Mouse (Mus musculus) heart, adult 2 months (tissue): Measurements from ENCODE around the gene Ctsw. TPM values are rescaled to one million over a fixed set of nuclear protein-coding genes. Genes with fewer than 3 reads are reported as not detected.

Experiments
- DNase-seq, 2 experiments: peaks; one replicate each; pipeline ENCODE4 v3.0.0; 2021
- H3K27ac ChIP-seq: fragments of 200-600 bp; 2 replicates; pipeline ENCODE4 v1.8.1; 2022
- H3K27me3 ChIP-seq: fragments of 200-500 bp; 2 replicates; pipeline ENCODE4 v1.6.1; 2012; ENCODE audit warnings: mild to moderate bottlenecking, low read length, inconsistent platforms, mixed read lengths; ENCODE audit not compliant: control insufficient read depth, insufficient read depth
- H3K36me3 ChIP-seq: fragments of 200-500 bp; 2 replicates; pipeline ENCODE4 v1.6.1; 2012; ENCODE audit warnings: low read length, inconsistent platforms; ENCODE audit not compliant: control insufficient read depth, insufficient read depth
- H3K4me1 ChIP-seq: fragments of 200-500 bp; 2 replicates; pipeline ENCODE4 v1.6.1; 2011; ENCODE audit warnings: low read length; ENCODE audit not compliant: control insufficient read depth, insufficient read depth
- H3K4me3 ChIP-seq: fragments of 200-600 bp; 2 replicates; pipeline ENCODE4 v1.8.1; 2022
- H3K79me2 ChIP-seq: fragments of 200-500 bp; replicated peaks from 2 replicates; pipeline ENCODE4 v1.6.1; 2012; ENCODE audit warnings: mild to moderate bottlenecking, inconsistent platforms, low read length, moderate library complexity, mixed read lengths; ENCODE audit not compliant: control insufficient read depth, insufficient read depth
- H3K9ac ChIP-seq: fragments of 200-500 bp; 2 replicates; pipeline ENCODE4 v1.6.1; 2012; ENCODE audit warnings: low read depth, mild to moderate bottlenecking, control low read depth, inconsistent platforms, low read length, mixed read lengths
- CTCF ChIP-seq: fragments of 200-600 bp; IDR thresholded peaks from 2 replicates; pipeline ENCODE4 v1.8.1; 2022; ENCODE audit warnings: antibody characterized with exemption, mild to moderate bottlenecking, moderate library complexity
- EP300 ChIP-seq: fragments of 200-500 bp; IDR thresholded peaks from 2 replicates; pipeline ENCODE4 v1.6.1; 2011; ENCODE audit warnings: low read depth, low read length, control low read depth; ENCODE audit not compliant: insufficient read depth
- POLR2A ChIP-seq: fragments of 200-500 bp; IDR thresholded peaks from 2 replicates; pipeline ENCODE4 v1.6.1; 2011; ENCODE audit warnings: mild to moderate bottlenecking, low read depth, low read length, control low read depth; ENCODE audit not compliant: insufficient read depth
- WGBS: fragments of 180-500 bp; shearing (Covaris S2); methylation state at CpG from one replicate; pipeline ENCODE4 v1.1.7; 2018; 5-methylcytosine and 5-hydroxymethylcytosine counted together
- intact Hi-C: fragments of 180-260 bp; cut with DNase I; formaldehyde crosslinking; loops from one replicate; pipeline ENCODE4 v1.15.1; 2025
- polyA plus RNA-seq: library from polyadenylated mRNA; depleted of rRNA; stranded (reverse); fragments of >200 nt; gene quantifications from 2 replicates; pipeline ENCODE4 v1.2.3, GENCODE M21; 2012
- total RNA-seq, 2 experiments: library from RNA; stranded (reverse); gene quantifications; 2 replicates each; pipeline ENCODE4 v1.2.3; 2021

Ctsw gene
- total and polyA plus RNA-seq, 3 experiments = 0.32 to 2.0 (median 0.42) TPM

DNA sequence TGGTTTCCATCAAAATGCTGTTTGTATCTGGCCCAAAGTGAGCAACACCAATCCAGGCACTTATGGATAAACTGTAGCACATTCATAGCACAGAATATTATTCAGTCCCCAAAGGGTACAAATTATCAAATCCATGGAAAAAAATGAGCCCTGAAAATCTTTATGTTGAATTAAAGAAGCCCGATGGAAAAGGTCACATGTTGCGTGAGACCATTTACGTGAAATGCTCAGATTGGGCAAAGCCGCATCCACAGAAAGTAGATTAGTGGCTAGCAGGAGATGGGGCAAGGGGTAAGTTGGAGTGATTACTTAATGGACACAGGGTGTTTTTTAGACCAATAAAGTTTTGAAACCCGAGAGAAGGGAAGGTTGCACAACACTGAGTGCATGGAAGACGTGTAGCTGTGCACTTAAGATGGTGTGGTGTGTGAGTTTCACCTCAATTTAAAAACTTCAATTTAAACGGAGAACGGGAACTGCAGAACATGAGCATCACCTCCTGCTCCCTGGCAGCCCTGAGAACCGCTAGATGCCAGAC, 23.9 kb downstream of the Ctsw start:
- TF ChIP-seq POLR2A = no peak
- no peak for DNase-seq
- 70% methylated on average over 9 of the region's 9 CpGs for WGBS
- H3K4me3 ChIP-seq = no peak overlapping the region
- H3K79me2 ChIP-seq = no peaks in the 10 kb centered on the region
- H3K4me1 ChIP-seq = peaks cover 2% of the 10 kb centered on the region
- H3K27me3 ChIP-seq = peaks cover 6% of the 10 kb centered on the region; the same call in 1 of the 2 replicates
- no peak overlapping the region for H3K9ac ChIP-seq
- H3K27ac ChIP-seq = no peak overlapping the region
- intact Hi-C loops = no loop called here
- no peaks in the 10 kb centered on the region for H3K36me3 ChIP-seq

DNA sequence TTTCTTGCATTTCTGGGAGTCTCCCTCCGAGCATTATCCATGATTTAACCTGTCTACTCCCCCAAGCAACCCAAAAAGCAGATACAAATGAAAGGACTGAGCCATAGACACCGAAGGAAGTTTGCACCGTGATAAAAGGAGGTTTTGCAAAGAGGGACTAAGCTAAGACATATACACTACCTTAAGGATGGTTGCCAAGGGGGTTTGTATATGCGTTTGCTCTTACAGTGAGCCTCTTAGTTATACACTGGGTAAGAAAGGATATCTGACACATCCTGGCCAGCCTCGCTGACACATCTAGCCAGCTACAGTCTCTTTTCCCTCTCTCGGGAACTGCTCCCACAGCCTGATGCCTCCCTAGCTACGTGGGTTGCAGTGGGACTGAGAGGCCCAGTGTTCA, 34.4 kb downstream of the Ctsw start:
- H3K4me1 ChIP-seq = peaks cover 7% of the 10 kb centered on the region
- peak overlapping the region; percentile 63 for H3K27ac ChIP-seq
- TF ChIP-seq CTCF = no peak
- TF ChIP-seq EP300 = no peak
- TF ChIP-seq POLR2A = no peak
- H3K36me3 ChIP-seq = no peaks in the 10 kb centered on the region
- H3K4me3 ChIP-seq = no peak overlapping the region
- no peaks in the 10 kb centered on the region for H3K27me3 ChIP-seq
- intact Hi-C loops = loop anchor here (2.0 kb wide), 2 partner anchors 21 to 53 kb away; no protein-coding TSS in a partner anchor
- DNase-seq = no peak
- 36% methylated on average over 7 of the region's 7 CpGs for WGBS
- no peak overlapping the region for H3K9ac ChIP-seq
- no peaks in the 10 kb centered on the region for H3K79me2 ChIP-seq

DNA sequence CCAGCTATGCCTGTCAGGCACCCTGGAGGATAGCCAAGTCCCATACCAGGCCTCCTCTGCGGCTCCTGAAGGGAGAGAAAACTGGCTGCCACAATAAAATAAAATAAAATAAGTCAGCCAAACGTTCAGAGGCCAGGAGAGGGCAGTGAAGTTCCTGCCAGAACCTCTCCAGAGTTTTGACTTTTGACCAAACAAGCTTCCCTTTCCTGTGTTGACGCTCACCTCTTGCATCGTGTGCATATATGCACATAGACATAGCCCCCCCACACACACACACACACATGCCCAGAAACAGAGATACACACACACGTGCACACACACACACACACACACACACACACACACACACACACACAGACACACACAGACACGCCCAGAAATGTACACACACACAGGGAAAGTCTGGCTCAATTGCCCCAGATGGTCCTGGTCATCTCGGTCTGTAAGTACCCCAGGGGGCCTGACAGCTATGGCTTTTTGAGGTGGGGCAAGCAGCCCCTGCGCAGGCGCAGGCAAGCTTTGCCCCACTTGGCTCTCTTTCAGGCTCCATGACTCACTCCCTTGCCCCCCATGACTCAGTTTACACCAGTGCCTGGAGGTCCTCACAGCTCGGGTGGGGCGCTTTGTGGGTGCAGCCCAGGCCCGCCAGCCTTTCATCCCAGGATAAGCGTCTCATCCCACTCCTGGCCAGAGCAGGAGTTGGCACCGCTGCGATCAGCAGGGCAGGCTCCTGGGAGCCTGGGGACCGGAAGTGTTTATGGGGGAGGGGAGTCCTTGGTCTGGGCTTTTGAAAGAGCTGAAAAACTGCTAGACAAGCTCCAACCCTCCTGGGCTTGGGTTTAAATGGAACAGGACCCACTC, 35.1 kb downstream of the Ctsw start:
- WGBS = 3% methylated on average over 16 of the region's 16 CpGs
- peaks cover 7% of the 10 kb centered on the region for H3K4me1 ChIP-seq
- TF ChIP-seq EP300 = peak; percentile 55; the same call in 1 of the 2 replicates
- no peak for TF ChIP-seq POLR2A
- TF ChIP-seq CTCF = peak; percentile 74
- H3K36me3 ChIP-seq = no peaks in the 10 kb centered on the region
- intact Hi-C loops = loop anchor here (2.0 kb wide), 2 partner anchors 22 to 54 kb away; no protein-coding TSS in a partner anchor
- H3K27ac ChIP-seq = peak overlapping the region; percentile 63
- DNase-seq = peak; percentile 70 to 71
- no peaks in the 10 kb centered on the region for H3K79me2 ChIP-seq
- peak overlapping the region; percentile 50 for H3K9ac ChIP-seq
- H3K4me3 ChIP-seq = peak overlapping the region; percentile 48
- no peaks in the 10 kb centered on the region for H3K27me3 ChIP-seq

DNA sequence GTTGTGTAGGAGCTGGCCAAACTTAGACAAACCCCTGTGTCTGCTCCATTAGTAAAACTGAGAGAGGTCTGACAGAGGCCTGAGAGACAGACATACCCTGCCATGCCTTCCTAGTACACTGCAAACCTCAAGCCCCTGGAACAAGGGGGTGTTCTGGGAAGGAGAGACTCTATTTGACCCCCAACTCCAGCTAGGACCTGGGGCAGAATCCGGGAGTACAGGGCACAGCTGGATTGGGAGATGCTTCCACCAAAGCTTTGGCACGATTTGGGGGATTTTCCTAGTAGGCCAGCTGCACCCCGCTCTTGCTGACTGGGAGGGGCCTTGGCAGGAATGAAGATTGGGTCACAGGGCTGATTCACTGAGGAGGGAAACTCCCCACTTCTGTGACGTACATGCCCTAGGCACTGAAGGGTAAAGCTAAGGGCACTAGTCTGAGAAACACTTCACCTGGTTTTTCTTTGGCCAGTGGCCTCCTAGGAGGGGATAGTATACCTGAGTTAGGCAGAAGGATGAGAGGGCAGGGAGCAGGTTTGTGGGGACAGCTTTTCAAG, 36.3 kb downstream of the Ctsw start:
- Histone ChIP-seq H3K36me3 (no peaks in the 10 kb centered on the region; the same call in 1 of the 2 replicates), H3K9ac (no peak overlapping the region), H3K79me2 (no peaks in the 10 kb centered on the region), H3K27ac (no peak overlapping the region; the same call in 1 of the 2 replicates), H3K4me1 (peaks cover 8% of the 10 kb centered on the region), H3K27me3 (no peaks in the 10 kb centered on the region), H3K4me3 (no peak overlapping the region)
- intact Hi-C loops = loop anchor here (2.0 kb wide), 2 partner anchors 23 to 55 kb away; no protein-coding TSS in a partner anchor
- peak; percentile 33 to 53 for DNase-seq
- TF ChIP-seq CTCF = no peak
- TF ChIP-seq POLR2A = no peak
- TF ChIP-seq EP300 = no peak
- WGBS = 78% methylated on average over 4 of the region's 4 CpGs

DNA sequence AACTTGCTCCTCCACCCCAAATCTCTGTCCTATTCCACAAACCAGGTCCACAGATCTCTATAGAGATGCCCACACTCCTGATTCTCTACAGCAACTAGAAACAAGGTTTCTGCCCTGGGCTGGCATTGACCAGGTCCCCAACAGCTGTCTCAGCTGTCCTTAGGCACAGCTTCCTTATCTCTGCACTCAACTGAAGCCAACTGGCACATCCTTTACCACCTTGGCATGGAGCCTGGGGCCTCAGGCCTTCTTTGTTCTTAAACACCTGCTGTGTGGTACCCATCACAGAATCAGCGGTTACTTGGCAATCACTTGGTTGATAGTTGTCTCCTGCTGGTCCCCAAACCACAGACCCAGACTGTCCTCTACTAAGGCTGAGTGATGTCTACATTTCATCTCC, 37.9 kb downstream of the Ctsw start:
- Histone ChIP-seq H3K27ac (no peak overlapping the region), H3K36me3 (peaks cover 2% of the 10 kb centered on the region), H3K4me1 (peaks cover 16% of the 10 kb centered on the region), H3K4me3 (no peak overlapping the region), H3K79me2 (peaks cover 6% of the 10 kb centered on the region; the same call in 1 of the 2 replicates), H3K27me3 (no peaks in the 10 kb centered on the region), H3K9ac (no peak overlapping the region)
- DNase-seq = no peak
- 57% methylated on average over 1 of the region's 1 CpGs for WGBS
- TF ChIP-seq EP300 (no peak), CTCF (no peak), POLR2A (no peak)
- intact Hi-C loops = no loop called here
